Mouse (Mus musculus): ENCODE results near the gene Rere. TPM values are rescaled to one million over a fixed set of nuclear protein-coding genes. Genes with fewer than 3 reads are reported as not detected.

Rere gene
- polyA plus RNA-seq, 1 experiment from 2014 or later = 43.6 TPM

DNA sequence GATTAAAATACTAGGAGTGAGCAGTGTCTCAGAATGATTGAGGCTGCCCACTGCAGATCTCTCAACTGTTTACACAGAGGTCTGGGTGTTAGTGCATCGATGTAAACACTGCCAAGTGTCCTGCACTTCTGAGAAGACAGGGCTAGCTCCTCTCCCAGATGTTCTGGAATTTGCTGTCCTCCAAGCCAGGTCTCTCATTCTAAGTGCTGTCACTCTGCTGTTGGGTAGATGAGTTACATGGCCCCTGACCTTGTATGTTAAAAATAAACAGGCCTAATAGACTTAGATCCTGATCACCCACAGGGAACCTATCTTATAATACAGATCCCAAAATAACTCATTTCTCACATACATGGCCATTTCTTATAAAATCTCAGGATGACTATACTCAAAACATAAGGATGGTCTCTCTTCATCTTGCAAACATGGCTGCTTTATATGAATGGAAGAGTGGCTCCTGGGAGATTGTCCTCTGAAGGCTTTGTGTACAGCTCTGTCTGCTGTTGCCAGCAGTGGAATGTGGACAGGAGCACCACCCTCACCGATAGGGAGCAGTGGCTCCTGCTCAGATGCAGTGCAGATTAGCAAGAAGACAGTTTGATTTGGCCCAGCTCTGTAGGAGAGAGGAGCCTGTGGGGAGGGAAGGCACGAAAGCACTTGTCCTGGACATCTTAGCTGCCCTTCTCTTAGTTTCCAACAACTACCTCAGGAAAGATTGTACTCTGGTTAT is 294.1 kb downstream of the Rere start:
- no peak overlapping the region for H3K4me2 ChIP-seq (replicated peaks)
- 0 out of 2 replicates have a peak, but pooled peaks cover 13% of the 10 kb centered on the region for H3K36me3 ChIP-seq
- no peaks in the 10 kb centered on the region for H3K9me3 ChIP-seq
- H3K4me3 ChIP-seq (replicated peaks) = no peak overlapping the region
- H3K9ac ChIP-seq (replicated peaks) = no peak overlapping the region
- H3K27ac ChIP-seq = no peak overlapping the region; the same call in 1 of the 2 replicates
- H3K27me3 ChIP-seq = no peaks in the 10 kb centered on the region
- WGBS = 85% methylated on average over 3 of the region's 3 CpGs
- peaks cover 23% of the 10 kb centered on the region for H3K4me1 ChIP-seq (replicated peaks)
- no peak for ATAC-seq

DNA sequence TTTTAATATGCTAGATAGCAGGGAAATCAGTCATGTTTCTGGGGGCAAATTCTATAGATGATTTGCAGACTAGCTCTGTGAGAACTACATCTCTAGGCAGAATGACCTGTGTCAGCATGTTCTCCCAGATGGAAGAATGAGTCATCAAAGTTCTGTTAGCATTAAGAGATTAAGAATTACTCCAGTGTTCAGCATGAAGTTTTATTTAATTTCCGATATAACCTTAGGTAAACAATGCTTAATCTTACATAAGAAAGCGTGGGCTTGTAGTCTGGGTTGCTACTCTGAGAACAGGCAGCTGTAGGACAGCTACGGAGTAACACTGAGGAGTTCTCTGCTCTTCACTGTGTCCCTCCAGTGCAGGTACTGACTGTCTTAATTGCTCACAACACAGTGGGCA is 294.9 kb downstream of the Rere start:
- H3K9ac ChIP-seq (replicated peaks) = no peak overlapping the region
- H3K4me3 ChIP-seq (replicated peaks) = no peak overlapping the region
- H3K9me3 ChIP-seq = no peaks in the 10 kb centered on the region
- H3K27me3 ChIP-seq = no peaks in the 10 kb centered on the region
- no peak for ATAC-seq
- no peak overlapping the region; the same call in 1 of the 2 replicates for H3K27ac ChIP-seq
- peaks cover 20% of the 10 kb centered on the region for H3K4me1 ChIP-seq (replicated peaks)
- 0 out of 2 replicates have a peak, but pooled peaks cover 13% of the 10 kb centered on the region for H3K36me3 ChIP-seq
- WGBS = 91% methylated on average over 3 of the region's 3 CpGs
- H3K4me2 ChIP-seq (replicated peaks) = no peak overlapping the region

DNA sequence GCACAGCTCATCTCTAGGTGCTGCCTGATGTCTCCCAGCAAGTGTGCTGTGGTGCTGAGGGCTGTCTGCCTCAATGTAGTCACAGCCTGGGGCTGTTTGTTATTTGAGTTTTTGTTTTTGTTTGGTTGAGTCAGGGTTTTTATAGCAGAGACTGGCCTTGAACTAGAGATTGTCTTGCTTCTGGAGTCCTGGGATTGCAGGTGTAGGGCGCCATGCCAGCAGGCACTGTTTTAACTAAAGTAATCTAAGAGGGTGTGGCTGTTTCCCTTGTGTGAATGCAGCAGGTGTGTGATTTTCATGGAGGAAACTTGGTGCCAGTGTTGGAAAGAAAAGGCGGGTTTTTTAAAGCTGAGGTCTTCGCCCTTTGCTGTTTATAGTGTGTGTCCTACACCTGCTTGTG is 296.6 kb downstream of the Rere start:
- peaks cover 25% of the 10 kb centered on the region for H3K4me1 ChIP-seq (replicated peaks)
- no peaks in the 10 kb centered on the region for H3K9me3 ChIP-seq
- H3K27ac ChIP-seq = no peak overlapping the region
- H3K4me3 ChIP-seq (replicated peaks) = no peak overlapping the region
- 97% methylated on average over 3 of the region's 3 CpGs for WGBS
- ATAC-seq = no peak
- H3K9ac ChIP-seq (replicated peaks) = no peak overlapping the region
- H3K27me3 ChIP-seq = no peaks in the 10 kb centered on the region
- 0 out of 2 replicates have a peak, but pooled peaks cover 4% of the 10 kb centered on the region for H3K36me3 ChIP-seq
- no peak overlapping the region for H3K4me2 ChIP-seq (replicated peaks)

- H3K9me3 ChIP-seq = no peaks in the 10 kb centered on the region
- no peak overlapping the region for H3K4me3 ChIP-seq (replicated peaks)
- no peak overlapping the region for H3K9ac ChIP-seq (replicated peaks)
- peaks cover 50% of the 10 kb centered on the region for H3K4me1 ChIP-seq (replicated peaks)
- 77% methylated on average over 10 of the region's 10 CpGs for WGBS
- H3K36me3 ChIP-seq = no peaks in the 10 kb centered on the region
- H3K27me3 ChIP-seq = no peaks in the 10 kb centered on the region
- H3K4me2 ChIP-seq (replicated peaks) = no peak overlapping the region
- no peak for ATAC-seq
- H3K27ac ChIP-seq = peak overlapping the region; percentile 33; the same call in 1 of the 2 replicates
These were observed 300.7 kb downstream of the Rere start for GRCm38 (mm10) chr4:150581931-150582723.

DNA sequence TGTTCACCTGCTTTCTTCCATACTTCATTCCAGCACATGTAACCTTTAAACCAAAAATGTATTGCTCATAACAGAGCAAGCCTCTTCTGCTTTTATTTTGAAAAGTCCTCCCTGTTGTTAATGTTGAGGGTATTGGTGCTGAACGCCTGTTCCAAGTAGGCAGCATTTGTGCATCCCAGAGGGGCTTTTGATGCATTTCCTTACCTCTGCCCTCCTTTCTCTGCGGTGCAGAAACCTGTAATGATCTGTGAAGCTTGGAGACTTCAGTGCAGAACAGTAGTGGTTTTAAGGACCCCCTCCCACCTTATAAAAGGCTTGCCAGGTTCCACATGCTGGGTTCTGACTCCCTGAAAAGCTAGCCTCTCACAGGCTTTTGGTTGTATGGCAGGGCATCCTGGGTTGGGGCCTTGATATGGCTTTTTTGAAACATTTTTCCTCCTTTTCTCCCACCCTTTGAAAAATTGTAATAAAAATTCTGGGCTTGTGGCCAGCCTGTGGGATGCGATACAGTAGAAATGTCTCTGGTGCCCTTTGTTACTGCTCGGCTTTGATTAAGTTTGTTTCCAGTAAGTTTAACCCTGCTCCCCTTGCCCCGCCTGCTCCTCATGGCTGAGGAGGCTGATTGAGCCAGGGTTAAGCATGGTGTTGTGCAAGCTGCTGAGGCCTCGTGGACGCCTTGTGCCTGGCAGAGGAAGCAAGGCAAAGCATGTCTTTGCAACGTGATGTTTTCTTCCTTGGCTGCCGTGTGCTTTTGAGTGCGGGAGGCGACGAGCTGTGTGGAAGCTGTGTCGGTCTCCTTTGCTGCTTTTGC is 301.7 kb downstream of the Rere start:
- H3K4me3 ChIP-seq (replicated peaks) = no peak overlapping the region
- peaks cover 60% of the 10 kb centered on the region for H3K4me1 ChIP-seq (replicated peaks)
- H3K4me2 ChIP-seq (replicated peaks) = 0 out of 2 replicates have a peak overlapping the region, but pooled peaks have one; percentile 4
- no peaks in the 10 kb centered on the region for H3K27me3 ChIP-seq
- 0 out of 2 replicates have a peak, but pooled peaks have one; percentile 65 for ATAC-seq
- H3K27ac ChIP-seq = peak overlapping the region; percentile 71
- no peaks in the 10 kb centered on the region for H3K36me3 ChIP-seq
- WGBS = 41% methylated on average over 13 of the region's 13 CpGs
- peak overlapping the region; percentile 25; the same call in 1 of the 2 replicates for H3K9ac ChIP-seq (replicated peaks)
- H3K9me3 ChIP-seq = no peaks in the 10 kb centered on the region

DNA sequence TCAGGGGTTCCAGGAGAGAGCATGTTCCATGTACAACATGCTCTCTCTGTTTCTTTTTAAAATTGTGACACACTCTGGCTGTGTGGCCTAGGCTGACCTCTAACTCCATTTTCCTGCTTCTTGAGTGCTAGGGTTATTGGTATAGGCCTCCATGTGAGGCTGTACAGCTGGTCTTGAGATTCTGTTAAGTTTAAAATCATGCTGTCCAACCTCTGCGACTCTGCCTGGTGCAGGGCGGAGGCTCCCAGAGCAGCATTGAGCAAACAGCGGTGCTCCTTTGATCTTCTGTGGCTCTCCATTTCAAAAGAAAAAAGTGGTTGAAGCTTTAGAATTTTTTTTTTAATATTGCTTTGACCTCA is 302.3 kb downstream of the Rere start:
- no peaks in the 10 kb centered on the region for H3K36me3 ChIP-seq
- WGBS = 49% methylated on average over 3 of the region's 3 CpGs
- H3K4me3 ChIP-seq (replicated peaks) = no peak overlapping the region
- H3K27ac ChIP-seq = peak overlapping the region; percentile 71
- peaks cover 62% of the 10 kb centered on the region for H3K4me1 ChIP-seq (replicated peaks)
- no peaks in the 10 kb centered on the region for H3K27me3 ChIP-seq
- no peak overlapping the region for H3K9ac ChIP-seq (replicated peaks)
- 0 out of 2 replicates have a peak overlapping the region, but pooled peaks have one; percentile 4 for H3K4me2 ChIP-seq (replicated peaks)
- ATAC-seq = peak; percentile 58; the same call in 1 of the 2 replicates
- no peaks in the 10 kb centered on the region for H3K9me3 ChIP-seq

DNA sequence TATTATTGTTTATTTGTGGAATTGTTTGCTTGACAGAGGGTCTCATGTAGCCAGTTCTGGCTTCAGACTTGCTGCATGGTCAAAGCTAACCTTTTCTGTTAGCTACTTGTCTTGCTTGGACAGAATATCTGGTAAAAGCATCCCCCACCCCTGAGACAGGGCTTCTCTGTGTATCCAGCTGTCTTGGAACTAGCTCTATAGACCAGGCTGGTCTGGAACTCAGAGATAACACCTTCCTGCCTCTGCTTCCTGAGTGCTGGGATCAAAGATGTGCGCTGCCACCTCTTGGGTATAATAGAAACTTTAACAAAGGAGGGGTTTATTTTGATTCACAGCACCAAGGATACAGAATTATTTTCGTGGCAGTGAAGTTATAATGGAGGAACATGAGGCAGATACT is 304.4 kb downstream of the Rere start:
- Histone ChIP-seq H3K4me1 (replicated peaks) (peaks cover 70% of the 10 kb centered on the region), H3K4me2 (replicated peaks) (no peak overlapping the region), H3K36me3 (no peaks in the 10 kb centered on the region), H3K9ac (replicated peaks) (no peak overlapping the region), H3K9me3 (no peaks in the 10 kb centered on the region), H3K4me3 (replicated peaks) (no peak overlapping the region), H3K27ac (no peak overlapping the region), H3K27me3 (no peaks in the 10 kb centered on the region)
- no peak for ATAC-seq
- WGBS = 88% methylated on average over 2 of the region's 2 CpGs

GRCm38 (mm10) chr4:150586275-150586674 is 304.8 kb downstream of the Rere start:
- H3K27ac ChIP-seq = no peak overlapping the region
- H3K9ac ChIP-seq (replicated peaks) = no peak overlapping the region
- ATAC-seq = no peak
- no peak overlapping the region for H3K4me2 ChIP-seq (replicated peaks)
- H3K36me3 ChIP-seq = no peaks in the 10 kb centered on the region
- 94% methylated on average over 5 of the region's 5 CpGs for WGBS
- H3K27me3 ChIP-seq = no peaks in the 10 kb centered on the region
- H3K9me3 ChIP-seq = no peaks in the 10 kb centered on the region
- H3K4me1 ChIP-seq (replicated peaks) = peaks cover 70% of the 10 kb centered on the region
- H3K4me3 ChIP-seq (replicated peaks) = no peak overlapping the region

GRCm38 (mm10) chr4:150587597-150588299 is 306.3 kb downstream of the Rere start:
- Histone ChIP-seq H3K27ac (peak overlapping the region; percentile 41; the same call in 1 of the 2 replicates), H3K27me3 (no peaks in the 10 kb centered on the region), H3K36me3 (no peaks in the 10 kb centered on the region), H3K4me2 (replicated peaks) (no peak overlapping the region), H3K9ac (replicated peaks) (no peak overlapping the region), H3K4me3 (replicated peaks) (no peak overlapping the region), H3K9me3 (no peaks in the 10 kb centered on the region), H3K4me1 (replicated peaks) (peaks cover 71% of the 10 kb centered on the region)
- ATAC-seq = no peak
- 86% methylated on average over 8 of the region's 8 CpGs for WGBS

DNA sequence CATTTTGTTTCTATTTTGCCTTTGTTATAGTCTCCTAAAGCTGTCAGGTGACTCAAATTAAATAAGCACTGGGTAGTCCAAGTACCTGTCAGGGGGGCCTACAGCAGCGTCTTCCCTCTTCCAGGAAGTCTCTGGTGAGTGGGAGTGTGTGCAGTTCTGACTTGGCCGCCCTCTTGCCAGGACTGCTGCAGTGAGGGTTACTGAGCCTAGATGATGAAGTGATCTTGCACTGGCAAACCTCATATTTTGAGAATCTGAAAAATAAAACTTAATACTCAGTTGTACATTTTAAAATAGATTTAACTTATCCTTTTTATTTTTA is 306.8 kb downstream of the Rere start:
- Histone ChIP-seq H3K9ac (replicated peaks) (no peak overlapping the region), H3K36me3 (no peaks in the 10 kb centered on the region), H3K4me3 (replicated peaks) (no peak overlapping the region), H3K27me3 (no peaks in the 10 kb centered on the region), H3K9me3 (no peaks in the 10 kb centered on the region), H3K4me2 (replicated peaks) (no peak overlapping the region), H3K27ac (no peak overlapping the region), H3K4me1 (replicated peaks) (peaks cover 70% of the 10 kb centered on the region)
- 90% methylated on average over 2 of the region's 2 CpGs for WGBS
- ATAC-seq = no peak

GRCm38 (mm10) chr4:150590621-150591282 is 309.3 kb downstream of the Rere start:
- H3K4me3 ChIP-seq (replicated peaks) = no peak overlapping the region
- no peaks in the 10 kb centered on the region for H3K36me3 ChIP-seq
- no peak overlapping the region for H3K9ac ChIP-seq (replicated peaks)
- no peak overlapping the region for H3K27ac ChIP-seq
- H3K27me3 ChIP-seq = no peaks in the 10 kb centered on the region
- peaks cover 54% of the 10 kb centered on the region for H3K4me1 ChIP-seq (replicated peaks)
- 43% methylated on average over 3 of the region's 3 CpGs for WGBS
- H3K4me2 ChIP-seq (replicated peaks) = no peak overlapping the region
- no peaks in the 10 kb centered on the region for H3K9me3 ChIP-seq
- ATAC-seq = no peak
